Mouse (Mus musculus) hindbrain, embryonic 11.5 days (tissue): Measurements from ENCODE around the gene Vezf1. TPM values are rescaled to one million over a fixed set of nuclear protein-coding genes. Genes with fewer than 3 reads are reported as not detected.

Source experiments
- ATAC-seq: fragments of 200-750 bp; cut with Nextera tagmentation; 2 replicates; pipeline ENCODE4 v1.8.0; 2017; ENCODE audit warnings: mild to moderate bottlenecking, moderate TSS enrichment, moderate library complexity; ENCODE audit not compliant: low FRiP score
- DNase-seq: peaks from one replicate; pipeline ENCODE4 v3.0.0-alpha.2; 2015; ENCODE audit warnings: low spot score
- H3K27ac ChIP-seq: fragments of 300-500 bp; sonication (generic); 2 replicates; pipeline ENCODE4 v1.5.1; 2014; ENCODE audit warnings: mild to moderate bottlenecking, low read depth, low read length
- H3K27me3 ChIP-seq: fragments of 300-500 bp; sonication (generic); 2 replicates; pipeline ENCODE4 v1.6.1; 2014; ENCODE audit warnings: mild to moderate bottlenecking, low read length, moderate library complexity, mixed read lengths; ENCODE audit not compliant: control insufficient read depth, insufficient read depth
- H3K36me3 ChIP-seq: fragments of 300-500 bp; sonication (generic); 2 replicates; pipeline ENCODE4 v1.6.1; 2014; ENCODE audit warnings: mild to moderate bottlenecking, low read length, moderate library complexity, mixed read lengths; ENCODE audit not compliant: control insufficient read depth, insufficient read depth
- H3K4me1 ChIP-seq: fragments of 300-500 bp; sonication (generic); replicated peaks from 2 replicates; pipeline ENCODE4 v1.6.1; 2014; ENCODE audit warnings: low read length, mixed read lengths; ENCODE audit not compliant: control insufficient read depth, insufficient read depth
- H3K4me2 ChIP-seq: fragments of 300-500 bp; sonication (generic); replicated peaks from 2 replicates; pipeline ENCODE4 v1.6.1; 2014; ENCODE audit warnings: mild to moderate bottlenecking, low read depth, low read length
- H3K4me3 ChIP-seq: fragments of 300-500 bp; sonication (generic); 2 replicates; pipeline ENCODE4 v1.5.1; 2014; ENCODE audit warnings: low read depth, low read length
- H3K9ac ChIP-seq: fragments of 300-500 bp; sonication (generic); 2 replicates; pipeline ENCODE4 v1.6.1; 2014; ENCODE audit warnings: low read depth, low read length
- H3K9me3 ChIP-seq: fragments of 300-500 bp; sonication (generic); 2 replicates; pipeline ENCODE4 v1.6.1; 2016; ENCODE audit warnings: low read length; ENCODE audit not compliant: control insufficient read depth
- WGBS: fragments of 180-500 bp; shearing (Covaris S2); extraction: QIAGEN DNeasy Blood & Tissue Kit; methylation state at CpG from one replicate; pipeline ENCODE4 v1.1.7; 2014; 5-methylcytosine and 5-hydroxymethylcytosine counted together
- polyA plus RNA-seq: library from polyadenylated mRNA; unstranded; fragments of >200 nt; fragmentation: Nextera tagmentation; extraction: Ambion mirVana; gene quantifications from 2 replicates; pipeline ENCODE4 v1.2.1, GENCODE M21; 2014

Gene Vezf1
- polyA plus RNA-seq, 1 experiment from 2014 or later: 80.7 TPM

DNA sequence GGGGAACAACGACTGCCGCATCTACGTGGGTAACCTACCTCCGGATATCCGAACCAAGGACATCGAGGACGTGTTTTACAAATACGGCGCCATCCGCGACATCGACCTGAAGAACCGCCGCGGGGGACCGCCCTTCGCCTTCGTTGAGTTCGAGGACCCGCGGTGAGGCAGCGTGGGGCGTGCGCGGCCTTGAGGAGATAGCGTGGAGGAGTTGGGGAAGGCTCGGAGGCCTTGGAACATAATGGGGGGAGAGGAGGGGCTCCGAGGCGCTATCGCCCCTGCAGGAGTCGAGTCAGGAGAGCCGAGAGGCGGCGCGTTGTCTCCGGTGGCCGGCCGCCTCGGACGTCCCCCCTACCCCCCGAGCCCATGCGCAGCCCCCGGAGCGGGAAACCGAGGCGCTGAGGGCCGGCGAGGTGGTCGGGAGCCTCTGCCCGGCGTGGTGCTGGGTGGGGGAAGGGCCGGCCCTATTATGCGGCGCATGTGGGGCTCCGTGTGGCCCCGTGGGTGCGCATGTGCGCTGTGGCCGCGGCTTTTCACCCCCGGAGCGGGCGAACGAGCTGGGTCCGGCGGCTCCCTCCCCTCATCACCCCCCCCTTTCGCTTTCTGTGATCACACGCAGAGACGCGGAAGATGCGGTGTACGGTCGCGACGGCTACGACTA lies 20.1 kb upstream of the Vezf1 start:
- under 1% methylated on average over 64 of the region's 76 CpGs for WGBS
- peak; percentile 79 for DNase-seq
- ATAC-seq: peak; percentile 84
- H3K9ac ChIP-seq: peak overlapping the region; percentile 99
- H3K36me3 ChIP-seq: peaks cover 3% of the 10 kb centered on the region; the same call in 1 of the 2 replicates
- H3K9me3 ChIP-seq: no peaks in the 10 kb centered on the region
- H3K4me3 ChIP-seq: peak overlapping the region; percentile 92
- H3K27me3 ChIP-seq: no peaks in the 10 kb centered on the region
- H3K27ac ChIP-seq: peak overlapping the region; percentile 96
- H3K4me1 ChIP-seq: no peaks in the 10 kb centered on the region
- H3K4me2 ChIP-seq: peak overlapping the region; percentile 84

- peaks cover 3% of the 10 kb centered on the region; the same call in 1 of the 2 replicates for H3K36me3 ChIP-seq
Observed at GRCm38 (mm10) chr11:88048961-88049670, 19.0 kb upstream of the Vezf1 start.

DNA sequence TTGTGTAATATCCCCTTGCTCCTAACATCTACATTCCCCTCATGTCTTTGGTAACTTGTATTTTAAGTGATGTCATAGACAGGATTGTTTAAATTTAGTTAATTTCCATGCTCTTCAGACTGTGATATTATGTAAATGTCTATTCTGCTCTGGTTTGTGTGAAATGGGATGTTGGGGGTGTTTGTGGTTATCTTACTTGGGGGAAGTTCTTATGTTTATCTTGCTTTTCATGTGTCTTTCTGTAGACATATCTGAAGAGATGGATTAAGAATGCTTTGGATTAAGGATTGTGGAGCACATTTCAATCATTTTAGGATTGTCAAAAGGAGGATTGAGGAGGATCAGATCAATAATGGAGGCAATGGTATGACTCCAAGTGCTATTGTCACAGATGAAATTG lies 18.3 kb upstream of the Vezf1 start:
- Histone ChIP-seq H3K27me3 (no peaks in the 10 kb centered on the region), H3K4me1 (no peaks in the 10 kb centered on the region), H3K36me3 (peaks cover 3% of the 10 kb centered on the region; the same call in 1 of the 2 replicates), H3K4me3 (peak overlapping the region; percentile 92), H3K9me3 (no peaks in the 10 kb centered on the region), H3K4me2 (peak overlapping the region; percentile 84), H3K27ac (no peak overlapping the region), H3K9ac (no peak overlapping the region)
- ATAC-seq: no peak
- DNase-seq: no peak

More at GRCm38 (mm10) chr11:88048961-88049670, 19.0 kb upstream of the Vezf1 start:
- Histone ChIP-seq H3K9ac (peak overlapping the region; percentile 99), H3K4me3 (peak overlapping the region; percentile 92), H3K27ac (no peak overlapping the region; the same call in 1 of the 2 replicates), H3K27me3 (no peaks in the 10 kb centered on the region), H3K9me3 (no peaks in the 10 kb centered on the region), H3K4me2 (peak overlapping the region; percentile 84), H3K4me1 (no peaks in the 10 kb centered on the region)
- WGBS: 29% methylated on average over 26 of the region's 26 CpGs
- DNase-seq (peak; percentile 30), ATAC-seq (no peak)

GRCm38 (mm10) chr11:88052638-88053037 lies 15.4 kb upstream of the Vezf1 start:
- Histone ChIP-seq H3K4me2 (no peak overlapping the region), H3K4me1 (no peaks in the 10 kb centered on the region), H3K4me3 (no peak overlapping the region), H3K27me3 (no peaks in the 10 kb centered on the region), H3K9ac (no peak overlapping the region), H3K27ac (no peak overlapping the region), H3K36me3 (peaks cover 3% of the 10 kb centered on the region; the same call in 1 of the 2 replicates), H3K9me3 (no peaks in the 10 kb centered on the region)
- 84% methylated on average over 4 of the region's 4 CpGs for WGBS
- ATAC-seq (no peak), DNase-seq (no peak)

- DNase-seq (no peak), ATAC-seq (no peak)
- no peak overlapping the region for H3K27ac ChIP-seq
- H3K9me3 ChIP-seq: no peaks in the 10 kb centered on the region
- 75% methylated on average over 3 of the region's 3 CpGs for WGBS
- peaks cover 3% of the 10 kb centered on the region; the same call in 1 of the 2 replicates for H3K36me3 ChIP-seq
- H3K4me2 ChIP-seq: no peak overlapping the region
- H3K27me3 ChIP-seq: no peaks in the 10 kb centered on the region
- no peaks in the 10 kb centered on the region for H3K4me1 ChIP-seq
- H3K9ac ChIP-seq: no peak overlapping the region
- no peak overlapping the region for H3K4me3 ChIP-seq
Observed at GRCm38 (mm10) chr11:88053821-88054220, 14.3 kb upstream of the Vezf1 start.

- WGBS: 61% methylated on average over 1 of the region's 1 CpGs
- DNase-seq: peak; percentile 74
- H3K36me3 ChIP-seq: no peaks in the 10 kb centered on the region
Observed at GRCm38 (mm10) chr11:88054589-88054988, 13.5 kb upstream of the Vezf1 start.

DNA sequence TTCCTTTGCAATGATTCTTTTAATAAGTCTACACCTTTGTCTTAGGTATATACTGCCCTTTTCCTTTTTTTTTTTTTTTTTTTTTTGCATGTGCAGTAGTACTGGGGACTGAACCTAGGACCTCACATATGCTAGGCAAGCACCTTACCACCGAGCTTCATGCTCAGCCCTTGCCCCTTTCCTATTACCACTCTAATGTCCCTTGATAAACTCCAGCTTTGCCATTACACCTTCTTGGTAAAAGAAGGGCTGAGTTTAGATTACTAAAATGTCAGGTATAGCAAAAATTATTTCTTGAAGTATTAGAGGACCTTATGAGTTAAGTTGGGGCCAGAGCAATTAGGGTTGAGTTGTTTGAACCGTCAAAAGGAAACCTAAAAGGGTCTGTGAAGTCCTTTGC lies 12.3 kb upstream of the Vezf1 start:
- no peak for DNase-seq
- Histone ChIP-seq H3K36me3 (no peaks in the 10 kb centered on the region), H3K4me3 (no peak overlapping the region), H3K4me1 (no peaks in the 10 kb centered on the region), H3K27me3 (no peaks in the 10 kb centered on the region), H3K9me3 (no peaks in the 10 kb centered on the region), H3K27ac (no peak overlapping the region), H3K9ac (no peak overlapping the region), H3K4me2 (no peak overlapping the region)
- WGBS: 82% methylated on average over 2 of the region's 2 CpGs
- no peak for ATAC-seq

More at GRCm38 (mm10) chr11:88054589-88054988, 13.5 kb upstream of the Vezf1 start:
- no peak overlapping the region for H3K9ac ChIP-seq
- ATAC-seq: no peak
- H3K4me3 ChIP-seq: no peak overlapping the region
- H3K27ac ChIP-seq: no peak overlapping the region
- no peaks in the 10 kb centered on the region for H3K27me3 ChIP-seq
- H3K4me1 ChIP-seq: no peaks in the 10 kb centered on the region
- H3K4me2 ChIP-seq: no peak overlapping the region
- no peaks in the 10 kb centered on the region for H3K9me3 ChIP-seq

DNA sequence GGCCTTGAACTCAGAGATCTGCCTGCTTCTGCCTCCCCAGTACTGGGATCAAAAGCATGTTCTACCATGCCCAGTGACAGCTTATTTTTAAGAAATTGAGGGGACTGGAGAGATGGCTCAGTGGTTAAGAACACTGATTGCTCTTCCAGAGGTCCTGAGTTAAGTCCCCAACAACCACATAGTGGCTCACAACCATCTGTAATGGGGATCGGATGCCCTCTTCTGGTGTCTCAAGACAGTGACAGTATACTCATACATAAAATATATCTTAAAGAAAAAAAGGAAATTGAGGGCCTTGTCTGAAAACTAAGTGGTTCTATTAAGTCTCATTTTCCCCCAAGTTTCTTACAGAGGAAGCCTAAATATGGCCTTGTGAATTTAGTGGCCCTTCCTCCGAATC lies 10.3 kb upstream of the Vezf1 start:
- no peaks in the 10 kb centered on the region for H3K4me1 ChIP-seq
- H3K27me3 ChIP-seq: no peaks in the 10 kb centered on the region
- H3K9ac ChIP-seq: no peak overlapping the region
- ATAC-seq (no peak), DNase-seq (no peak)
- no peaks in the 10 kb centered on the region for H3K9me3 ChIP-seq
- H3K4me3 ChIP-seq: no peak overlapping the region
- no peaks in the 10 kb centered on the region for H3K36me3 ChIP-seq
- no peak overlapping the region for H3K4me2 ChIP-seq
- H3K27ac ChIP-seq: no peak overlapping the region
- WGBS: 68% methylated on average over 2 of the region's 2 CpGs

GRCm38 (mm10) chr11:88059141-88059540 lies 8.9 kb upstream of the Vezf1 start:
- Histone ChIP-seq H3K36me3 (no peaks in the 10 kb centered on the region), H3K27me3 (no peaks in the 10 kb centered on the region), H3K27ac (no peak overlapping the region), H3K9me3 (no peaks in the 10 kb centered on the region), H3K4me3 (no peak overlapping the region), H3K4me1 (no peaks in the 10 kb centered on the region), H3K9ac (no peak overlapping the region), H3K4me2 (no peak overlapping the region)
- peak; percentile 49; the same call in 1 of the 2 replicates for ATAC-seq
- 48% methylated on average over 2 of the region's 2 CpGs for WGBS
- peak; percentile 68 for DNase-seq
